Mouse (Mus musculus): ENCODE measurements at regions not wholly inside any gene's neighbourhood (a gene's known extent, or its start where the extent isn't known, plus 50 kb on each side); places are given as distances from the start of the nearest gene placed in this dataset.

DNA sequence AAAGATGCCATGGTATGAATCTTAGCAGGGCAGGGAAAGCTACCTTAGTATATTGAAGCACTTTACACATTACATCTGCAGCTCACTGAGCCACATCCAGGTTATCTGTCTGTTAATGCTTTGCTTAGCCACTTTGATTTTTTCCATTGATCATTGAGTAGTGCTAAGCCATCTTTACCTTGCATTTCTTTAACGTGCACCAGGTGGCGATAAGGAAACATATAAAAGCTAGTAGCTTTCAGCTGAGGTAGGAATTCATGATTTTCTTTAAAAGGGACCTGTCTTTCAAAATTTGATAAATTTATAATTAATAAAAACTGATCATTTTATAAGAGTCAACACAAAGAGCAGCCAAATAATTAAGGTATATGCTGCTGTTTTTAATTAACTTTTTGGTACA lies 426.3 kb upstream of the Tpk1 start:
- DNase-seq = peak; percentile 9

DNA sequence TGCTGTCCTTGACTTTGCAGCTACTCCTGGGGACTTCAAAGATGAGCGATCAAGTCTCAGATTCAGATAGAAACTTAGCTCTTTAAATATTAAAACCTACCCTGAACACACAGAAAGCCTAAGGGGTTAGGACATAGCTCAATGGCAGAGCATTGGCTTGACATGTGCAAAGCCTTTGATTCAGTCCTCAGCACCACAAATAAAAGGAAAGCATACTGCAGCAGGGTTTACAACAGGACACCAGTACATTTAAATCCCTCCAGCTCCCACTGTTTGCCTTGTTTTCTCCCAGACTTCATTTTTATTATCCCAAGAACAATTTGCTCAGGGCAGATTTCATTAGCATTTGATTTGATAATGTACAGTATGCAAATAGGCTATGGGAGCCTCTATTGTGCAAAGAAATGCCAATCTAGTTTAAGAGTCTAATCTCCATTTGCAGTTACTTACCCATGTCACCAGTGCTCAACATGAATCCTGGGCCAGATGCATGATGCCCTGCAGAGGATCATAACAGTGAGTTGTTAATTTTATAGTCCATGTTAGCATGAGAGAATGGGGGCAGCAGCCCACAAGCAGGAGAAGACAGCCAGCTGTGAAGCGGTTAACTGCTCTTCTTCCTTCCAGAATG lies 416.0 kb upstream of the Tpk1 start:
- no peak for DNase-seq

DNA sequence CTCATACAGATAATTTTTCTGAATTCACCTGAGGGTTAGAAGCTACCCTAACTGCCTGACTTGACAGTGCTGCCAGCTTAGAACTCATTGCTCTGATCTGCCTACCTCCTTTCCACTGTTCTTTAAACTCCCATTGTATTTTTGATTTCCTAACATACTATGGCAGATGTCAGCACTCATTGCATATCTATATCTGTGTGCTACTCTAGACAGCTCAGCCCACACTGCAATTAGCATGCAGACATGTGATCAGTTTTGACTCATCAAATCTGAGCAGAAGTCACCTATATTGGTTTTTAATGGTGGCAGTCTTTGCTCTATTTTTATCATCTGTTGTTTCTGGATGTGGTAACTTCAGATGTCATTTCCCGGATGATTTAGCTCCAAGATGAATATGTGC lies 407.0 kb upstream of the Tpk1 start:
- DNase-seq = no peak

DNA sequence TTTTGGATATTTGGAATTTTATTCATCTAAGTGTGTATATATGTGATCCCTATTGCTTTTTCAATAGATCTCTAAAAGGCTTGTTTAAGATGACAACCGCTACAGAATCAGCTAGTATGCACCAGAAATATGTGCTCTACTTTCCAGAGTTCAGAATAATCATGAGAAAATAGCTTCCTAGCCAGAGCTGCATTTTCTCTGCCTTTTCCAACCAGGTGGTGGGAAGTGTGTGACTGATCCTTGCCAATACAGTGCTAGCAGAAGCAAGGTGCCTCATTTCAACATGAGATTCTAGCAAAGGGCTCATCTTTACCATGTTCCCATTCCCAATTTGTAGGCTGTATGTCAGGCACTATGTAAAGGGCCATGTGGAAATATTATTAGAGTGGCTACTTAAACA lies 401.8 kb upstream of the Tpk1 start:
- DNase-seq = no peak
